Mouse (Mus musculus): ENCODE data around the gene Gli2. TPM values are rescaled to one million over a fixed set of nuclear protein-coding genes. Genes with fewer than 3 reads are reported as not detected.

The Gli2 gene
- polyA plus RNA-seq, 1 experiment from 2014 or later: 18.8 TPM

DNA sequence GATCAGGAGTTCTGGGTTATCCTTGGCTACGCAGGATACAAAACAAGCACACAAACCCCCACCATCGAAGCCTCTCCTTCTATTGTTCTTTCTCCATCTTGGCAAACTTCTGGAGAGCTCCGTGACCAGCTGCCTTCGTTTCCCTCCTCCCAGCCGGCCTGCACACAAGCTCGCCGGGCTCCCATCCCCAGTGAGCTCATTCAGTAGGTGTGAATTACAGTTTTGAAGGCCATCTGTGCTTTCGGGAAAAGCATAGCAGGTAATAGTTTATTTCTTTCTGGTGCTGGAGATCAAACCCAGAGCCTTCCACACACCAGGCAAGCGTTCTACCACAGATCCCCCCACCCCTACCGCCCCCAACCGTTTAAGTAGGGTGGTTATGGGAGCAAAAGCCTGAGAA, 226.8 kb downstream of the Gli2 start:
- WGBS: 87% methylated on average over 11 of the region's 11 CpGs
- Histone ChIP-seq H3K4me3 (replicated peaks) (no peak overlapping the region), H3K9me3 (replicated peaks) (no peaks in the 10 kb centered on the region), H3K9ac (no peak overlapping the region), H3K36me3 (no peaks in the 10 kb centered on the region), H3K27me3 (no peaks in the 10 kb centered on the region), H3K4me2 (replicated peaks) (no peak overlapping the region), H3K27ac (replicated peaks) (no peak overlapping the region), H3K4me1 (no peaks in the 10 kb centered on the region)
- no peak for ATAC-seq (ENCODE audit: insufficient number of reproducible peaks, low FRiP score, low TSS enrichment, low read depth)

DNA sequence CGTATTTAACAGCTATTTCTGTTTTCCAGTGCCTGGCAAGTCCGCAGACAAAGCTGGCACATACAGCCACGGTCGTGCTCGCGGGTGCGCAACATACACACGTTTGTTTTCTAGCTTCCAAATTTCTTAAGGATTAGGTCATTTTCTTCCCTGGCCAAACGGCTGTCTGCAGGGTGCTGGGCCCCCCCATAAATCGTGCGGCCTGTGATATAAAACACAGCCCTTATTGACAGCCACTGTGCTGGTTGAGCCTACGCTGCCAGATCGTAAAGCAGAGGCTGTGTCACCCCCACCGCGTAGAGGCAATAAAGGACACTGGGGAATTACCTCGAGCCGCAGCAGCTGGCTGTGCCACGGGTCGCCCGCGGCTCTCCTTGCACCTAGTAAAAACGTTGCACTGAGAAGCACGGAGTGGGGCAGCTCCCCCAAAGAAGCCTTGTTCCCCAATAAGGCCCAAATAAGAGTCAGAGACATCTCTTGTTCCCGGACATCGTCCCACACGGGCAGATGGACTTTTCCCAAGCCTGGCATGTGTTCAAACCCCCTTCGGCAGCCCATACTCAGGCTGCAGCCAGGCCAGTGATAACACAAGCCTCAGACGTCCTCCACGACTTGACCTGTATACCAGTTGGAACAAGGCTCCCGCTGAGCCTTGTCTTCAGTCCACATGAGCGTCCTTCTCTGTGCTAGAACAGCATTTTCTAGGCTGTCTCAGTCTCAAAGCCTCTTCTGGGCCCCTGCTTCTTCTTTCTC, 227.8 kb downstream of the Gli2 start:
- no peaks in the 10 kb centered on the region for H3K4me1 ChIP-seq
- no peaks in the 10 kb centered on the region; the same call in 1 of the 2 replicates for H3K9me3 ChIP-seq (replicated peaks)
- H3K36me3 ChIP-seq: no peaks in the 10 kb centered on the region
- no peak overlapping the region for H3K9ac ChIP-seq
- 0 out of 2 replicates have a peak, but pooled peaks have one; percentile 43 for ATAC-seq (ENCODE audit: insufficient number of reproducible peaks, low FRiP score, low TSS enrichment, low read depth)
- WGBS: 54% methylated on average over 31 of the region's 31 CpGs
- no peak overlapping the region for H3K27ac ChIP-seq (replicated peaks)
- no peak overlapping the region for H3K4me3 ChIP-seq (replicated peaks)
- no peaks in the 10 kb centered on the region for H3K27me3 ChIP-seq
- no peak overlapping the region for H3K4me2 ChIP-seq (replicated peaks)

DNA sequence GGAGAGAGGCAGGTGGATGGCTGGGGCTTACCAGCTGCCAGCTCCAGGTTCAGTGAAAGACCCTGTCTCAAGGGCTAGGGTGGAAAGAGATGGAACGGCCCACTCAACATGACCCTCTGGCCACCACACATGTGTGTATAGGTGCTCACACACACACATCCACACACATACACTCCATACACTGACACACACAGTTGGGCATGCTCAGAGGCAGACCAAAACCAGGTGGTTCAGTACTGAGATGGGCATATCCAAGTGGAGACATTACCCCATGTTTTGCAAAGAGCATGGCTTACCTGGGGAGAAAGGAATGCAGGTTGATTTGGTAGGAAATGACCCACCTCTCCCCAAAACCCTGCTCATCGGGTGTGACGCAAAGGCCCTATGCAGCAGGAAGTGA, 228.4 kb downstream of the Gli2 start:
- no peaks in the 10 kb centered on the region; the same call in 1 of the 2 replicates for H3K9me3 ChIP-seq (replicated peaks)
- H3K4me2 ChIP-seq (replicated peaks): no peak overlapping the region
- no peaks in the 10 kb centered on the region for H3K36me3 ChIP-seq
- no peak for ATAC-seq (ENCODE audit: insufficient number of reproducible peaks, low FRiP score, low TSS enrichment, low read depth)
- H3K4me1 ChIP-seq: no peaks in the 10 kb centered on the region
- WGBS: 60% methylated on average over 3 of the region's 3 CpGs
- H3K27me3 ChIP-seq: no peaks in the 10 kb centered on the region
- H3K9ac ChIP-seq: no peak overlapping the region
- H3K27ac ChIP-seq (replicated peaks): no peak overlapping the region
- H3K4me3 ChIP-seq (replicated peaks): no peak overlapping the region

DNA sequence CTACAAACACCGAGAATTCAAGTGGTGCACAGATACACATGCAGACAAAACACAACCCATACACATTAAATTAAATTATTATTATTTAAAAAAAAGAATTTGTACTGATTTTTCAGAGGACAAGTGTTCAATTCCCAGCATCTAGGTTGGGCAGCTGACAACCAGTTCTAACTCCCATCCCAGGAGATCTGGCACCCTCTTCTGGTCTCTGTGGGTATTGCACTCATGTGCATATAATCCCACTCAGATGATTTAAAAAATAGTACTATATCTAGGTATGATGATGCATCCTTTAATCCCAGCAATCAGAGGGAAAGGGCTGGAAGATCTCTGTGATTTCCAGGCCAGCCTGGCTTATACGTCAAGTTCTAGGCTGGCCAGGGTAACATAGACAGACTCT, 231.2 kb downstream of the Gli2 start:
- no peak for ATAC-seq (ENCODE audit: insufficient number of reproducible peaks, low FRiP score, low TSS enrichment, low read depth)
- Histone ChIP-seq H3K4me3 (replicated peaks) (no peak overlapping the region), H3K9me3 (replicated peaks) (peaks cover 5% of the 10 kb centered on the region; the same call in 1 of the 2 replicates), H3K4me1 (no peaks in the 10 kb centered on the region), H3K9ac (no peak overlapping the region), H3K4me2 (replicated peaks) (no peak overlapping the region), H3K36me3 (no peaks in the 10 kb centered on the region), H3K27ac (replicated peaks) (no peak overlapping the region), H3K27me3 (no peaks in the 10 kb centered on the region)
- WGBS: 98% methylated on average over 2 of the region's 2 CpGs

DNA sequence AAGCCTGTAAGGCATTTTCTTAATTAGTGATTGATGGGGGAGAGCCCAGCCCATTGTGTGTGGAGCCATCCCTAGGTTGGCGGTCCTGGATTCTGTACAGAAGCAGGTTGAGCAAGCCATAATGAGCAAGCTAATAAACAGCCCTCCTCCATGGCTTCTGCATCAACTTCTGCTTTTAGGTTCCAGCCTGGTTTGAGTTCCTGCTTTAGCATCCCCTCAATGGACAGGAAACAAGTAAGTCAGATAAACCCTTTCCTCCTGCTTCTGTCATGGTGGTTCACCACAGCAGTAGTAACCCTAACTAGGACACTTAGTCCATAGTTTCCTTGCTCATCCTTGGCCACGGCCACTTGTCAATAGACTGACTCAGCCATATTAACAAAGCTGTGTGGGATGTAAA, 238.4 kb downstream of the Gli2 start:
- H3K36me3 ChIP-seq: no peaks in the 10 kb centered on the region
- WGBS: 78% methylated on average over 2 of the region's 2 CpGs
- H3K4me3 ChIP-seq (replicated peaks): no peak overlapping the region
- no peak overlapping the region for H3K4me2 ChIP-seq (replicated peaks)
- H3K9ac ChIP-seq: no peak overlapping the region
- no peaks in the 10 kb centered on the region for H3K27me3 ChIP-seq
- H3K9me3 ChIP-seq (replicated peaks): peaks cover 9% of the 10 kb centered on the region; the same call in 1 of the 2 replicates
- H3K27ac ChIP-seq (replicated peaks): no peak overlapping the region
- H3K4me1 ChIP-seq: no peaks in the 10 kb centered on the region
- no peak for ATAC-seq (ENCODE audit: insufficient number of reproducible peaks, low FRiP score, low TSS enrichment, low read depth)

DNA sequence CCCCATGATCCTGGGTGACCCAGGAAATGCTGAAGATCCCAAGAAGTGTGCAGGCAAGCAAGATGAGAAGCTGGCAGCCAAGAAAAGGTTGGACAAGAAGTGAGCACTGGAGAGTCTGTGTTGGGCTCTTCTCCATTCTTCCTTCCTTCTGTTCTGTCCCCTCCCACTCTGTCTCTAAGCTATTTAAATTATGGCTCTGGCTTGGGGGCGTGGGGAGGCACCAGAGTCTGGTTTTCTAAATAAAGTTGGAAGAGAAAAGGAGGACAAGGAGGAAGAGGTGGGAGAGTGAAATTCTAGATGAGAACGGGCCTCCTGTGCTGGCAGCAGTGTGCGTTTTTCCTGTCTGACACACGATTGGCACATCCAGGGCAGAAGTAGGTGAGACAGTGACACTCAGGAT, 243.1 kb downstream of the Gli2 start:
- H3K9ac ChIP-seq: no peak overlapping the region
- H3K36me3 ChIP-seq: no peaks in the 10 kb centered on the region
- H3K4me3 ChIP-seq (replicated peaks): no peak overlapping the region
- no peaks in the 10 kb centered on the region for H3K4me1 ChIP-seq
- no peak overlapping the region for H3K27ac ChIP-seq (replicated peaks)
- ATAC-seq (ENCODE audit: insufficient number of reproducible peaks, low FRiP score, low TSS enrichment, low read depth): no peak
- H3K9me3 ChIP-seq (replicated peaks): peaks cover 4% of the 10 kb centered on the region; the same call in 1 of the 2 replicates
- no peaks in the 10 kb centered on the region; the same call in 1 of the 2 replicates for H3K27me3 ChIP-seq
- no peak overlapping the region for H3K4me2 ChIP-seq (replicated peaks)
- 59% methylated on average over 4 of the region's 4 CpGs for WGBS

DNA sequence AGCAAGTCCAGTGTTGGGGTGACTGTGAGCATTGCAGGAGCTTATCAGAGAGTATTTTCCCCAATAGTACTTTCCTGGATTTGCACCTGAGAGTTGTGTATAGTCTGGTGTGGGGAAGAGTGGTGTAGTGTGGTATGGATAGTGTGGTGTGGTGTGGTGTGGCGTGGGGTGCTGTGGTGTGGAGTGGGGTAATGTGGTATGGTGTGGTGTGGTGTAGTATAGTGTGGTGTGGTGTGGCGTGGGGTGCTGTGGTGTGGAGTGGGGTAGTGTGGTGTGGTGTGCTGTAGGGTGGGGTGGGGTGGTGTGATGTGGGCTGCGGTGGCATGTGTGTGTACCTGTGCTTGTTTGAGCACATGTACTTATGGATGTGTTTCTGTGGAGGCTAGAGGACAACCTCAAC, 246.7 kb downstream of the Gli2 start:
- H3K9ac ChIP-seq: no peak overlapping the region
- no peak overlapping the region for H3K4me2 ChIP-seq (replicated peaks)
- no peak overlapping the region for H3K27ac ChIP-seq (replicated peaks)
- 0 out of 2 replicates have a peak, but pooled peaks cover under 1% of the 10 kb centered on the region for H3K4me1 ChIP-seq
- peaks cover 2% of the 10 kb centered on the region; the same call in 1 of the 2 replicates for H3K9me3 ChIP-seq (replicated peaks)
- 93% methylated on average over 3 of the region's 3 CpGs for WGBS
- ATAC-seq (ENCODE audit: insufficient number of reproducible peaks, low FRiP score, low TSS enrichment, low read depth): no peak
- no peaks in the 10 kb centered on the region for H3K36me3 ChIP-seq
- no peaks in the 10 kb centered on the region; the same call in none of the 2 replicates for H3K27me3 ChIP-seq
- no peak overlapping the region for H3K4me3 ChIP-seq (replicated peaks)

DNA sequence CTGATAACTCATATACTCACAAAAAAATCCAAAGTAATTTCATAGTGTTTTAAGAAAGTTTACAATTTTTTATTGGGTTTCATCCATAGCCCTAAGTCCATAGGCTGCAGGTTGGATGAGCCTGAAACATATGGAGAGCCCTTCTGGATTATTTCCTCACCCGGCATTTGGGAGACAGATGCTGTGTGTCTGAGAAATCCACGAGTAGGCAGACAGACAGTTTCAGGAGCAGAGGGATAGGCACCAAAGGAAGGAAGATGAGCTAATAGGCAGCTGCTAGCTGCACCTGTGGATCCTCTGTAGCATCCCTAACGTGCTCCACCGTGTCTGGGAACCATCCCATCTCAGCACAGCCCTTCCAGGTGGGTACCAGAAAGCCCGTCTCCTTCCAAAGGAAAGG, 251.3 kb downstream of the Gli2 start:
- ATAC-seq (ENCODE audit: insufficient number of reproducible peaks, low FRiP score, low TSS enrichment, low read depth): no peak
- no peak overlapping the region for H3K4me3 ChIP-seq (replicated peaks)
- 58% methylated on average over 5 of the region's 5 CpGs for WGBS
- H3K9me3 ChIP-seq (replicated peaks): 0 out of 2 replicates have a peak, but pooled peaks cover 1% of the 10 kb centered on the region
- H3K27ac ChIP-seq (replicated peaks): no peak overlapping the region
- no peaks in the 10 kb centered on the region for H3K36me3 ChIP-seq
- no peak overlapping the region for H3K4me2 ChIP-seq (replicated peaks)
- peaks cover 10% of the 10 kb centered on the region for H3K4me1 ChIP-seq
- H3K27me3 ChIP-seq: no peaks in the 10 kb centered on the region; the same call in none of the 2 replicates
- H3K9ac ChIP-seq: no peak overlapping the region

DNA sequence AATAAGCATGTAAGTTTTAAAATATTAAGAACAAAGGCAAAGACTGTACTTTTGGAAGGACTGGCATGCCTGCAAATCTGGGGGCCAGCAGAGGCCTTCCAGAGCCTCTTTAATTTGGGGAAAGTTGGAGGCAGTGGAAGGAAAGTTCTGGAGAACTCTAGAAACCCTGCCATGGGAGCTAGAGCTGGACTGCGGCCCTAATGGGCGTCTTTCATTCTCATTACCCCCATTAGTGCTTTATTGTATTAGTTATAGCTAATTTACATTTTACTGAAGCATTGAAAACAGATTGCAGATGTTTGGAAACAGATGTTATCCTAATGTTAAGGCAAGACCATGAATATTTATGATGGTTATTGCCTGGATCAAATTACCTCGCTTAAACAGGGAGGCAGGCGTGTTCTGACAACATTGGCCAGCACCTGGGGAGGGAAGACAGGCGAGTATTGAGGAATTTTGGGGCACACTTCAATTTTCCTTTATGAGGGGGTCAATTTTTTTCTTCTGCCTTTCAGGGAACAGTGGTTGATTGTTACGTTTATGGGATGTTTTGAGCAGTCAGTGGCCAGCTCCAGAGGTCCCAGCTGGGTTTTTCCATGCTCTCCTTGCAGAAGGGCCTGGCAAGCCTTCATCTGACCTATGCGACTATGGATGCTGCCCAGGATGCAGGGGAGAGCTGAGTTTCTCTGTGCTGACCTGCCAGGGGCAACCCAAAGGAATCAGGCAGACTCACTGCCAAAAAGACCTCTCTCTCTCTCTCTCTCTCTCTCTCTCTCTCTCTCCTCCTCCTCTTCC, 253.9 kb downstream of the Gli2 start:
- WGBS: 27% methylated on average over 7 of the region's 7 CpGs
- peaks cover 10% of the 10 kb centered on the region for H3K4me1 ChIP-seq
- no peak overlapping the region for H3K9ac ChIP-seq
- ATAC-seq (ENCODE audit: insufficient number of reproducible peaks, low FRiP score, low TSS enrichment, low read depth): peak; percentile 85
- H3K27ac ChIP-seq (replicated peaks): peak overlapping the region; percentile 71; the same call in 1 of the 2 replicates
- H3K4me2 ChIP-seq (replicated peaks): no peak overlapping the region
- H3K9me3 ChIP-seq (replicated peaks): 0 out of 2 replicates have a peak, but pooled peaks cover 4% of the 10 kb centered on the region
- no peaks in the 10 kb centered on the region for H3K36me3 ChIP-seq
- no peaks in the 10 kb centered on the region; the same call in 1 of the 2 replicates for H3K27me3 ChIP-seq
- no peak overlapping the region for H3K4me3 ChIP-seq (replicated peaks)

DNA sequence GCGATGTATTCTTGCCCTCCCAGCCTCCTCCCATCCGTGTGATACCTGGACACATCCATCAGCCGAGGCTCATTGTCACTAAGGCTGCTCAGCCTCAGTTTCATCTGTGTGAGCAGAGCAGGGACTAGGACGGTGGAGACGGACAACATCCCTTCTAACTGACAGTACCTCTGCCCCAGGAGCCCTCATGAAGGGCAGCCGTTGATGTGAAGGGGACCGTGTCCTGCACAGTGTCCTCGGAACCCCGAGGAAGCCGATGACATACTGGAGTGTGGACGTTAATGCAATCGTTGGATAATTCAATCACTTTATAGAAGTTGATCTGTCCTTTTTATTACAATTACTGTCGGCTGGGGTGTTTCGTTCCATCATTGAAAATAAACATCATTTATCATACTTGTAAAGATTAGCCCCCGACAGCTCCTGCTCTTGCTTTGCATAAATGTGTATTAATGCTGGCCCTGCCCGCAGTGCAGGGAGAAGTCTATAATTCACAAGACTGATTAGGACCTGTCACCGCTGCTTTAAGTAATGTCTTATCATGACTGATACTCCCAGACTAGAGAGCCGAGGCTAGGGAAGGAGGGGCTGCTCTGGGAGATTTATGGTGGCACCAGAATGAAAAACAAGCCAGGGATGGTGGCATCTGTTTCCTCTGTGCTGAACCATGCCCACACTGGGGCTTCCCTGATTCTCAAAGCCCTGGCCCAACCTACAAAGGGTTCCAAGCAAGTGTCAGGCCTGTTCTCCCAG, 257.8 kb downstream of the Gli2 start:
- Histone ChIP-seq H3K9me3 (replicated peaks) (0 out of 2 replicates have a peak, but pooled peaks cover 4% of the 10 kb centered on the region), H3K4me1 (peaks cover 7% of the 10 kb centered on the region), H3K4me3 (replicated peaks) (no peak overlapping the region), H3K36me3 (no peaks in the 10 kb centered on the region), H3K27ac (replicated peaks) (no peak overlapping the region), H3K9ac (no peak overlapping the region), H3K27me3 (no peaks in the 10 kb centered on the region), H3K4me2 (replicated peaks) (no peak overlapping the region)
- WGBS: 87% methylated on average over 18 of the region's 18 CpGs
- no peak for ATAC-seq (ENCODE audit: insufficient number of reproducible peaks, low FRiP score, low TSS enrichment, low read depth)

DNA sequence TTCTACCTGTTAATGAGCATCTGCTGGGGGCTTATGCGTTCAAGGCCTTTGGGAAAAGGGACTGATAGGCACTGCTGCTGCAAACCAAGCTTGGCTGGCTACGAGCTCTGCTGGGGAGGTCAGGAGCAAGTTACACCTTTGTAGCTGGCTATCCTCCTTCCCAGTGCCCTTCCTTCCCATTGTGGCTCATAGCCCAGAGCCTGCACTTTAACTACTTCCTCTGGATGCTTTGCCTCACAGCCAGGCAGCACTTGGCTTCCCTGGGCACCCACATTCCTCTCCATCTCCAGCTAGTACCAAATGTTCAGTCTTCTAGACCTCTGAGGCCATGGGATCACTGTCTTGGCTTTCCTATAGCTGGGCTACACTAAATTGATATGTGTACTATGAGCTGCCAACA, 263.5 kb downstream of the Gli2 start:
- no peak overlapping the region for H3K4me3 ChIP-seq (replicated peaks)
- no peak overlapping the region for H3K27ac ChIP-seq (replicated peaks)
- WGBS: 84% methylated on average over 2 of the region's 2 CpGs

More for the DNA sequence above, 263.5 kb downstream of the Gli2 start:
- Histone ChIP-seq H3K9ac (no peak overlapping the region), H3K36me3 (no peaks in the 10 kb centered on the region), H3K4me2 (replicated peaks) (no peak overlapping the region), H3K4me1 (peaks cover 17% of the 10 kb centered on the region; the same call in 1 of the 2 replicates), H3K9me3 (replicated peaks) (0 out of 2 replicates have a peak, but pooled peaks cover 4% of the 10 kb centered on the region), H3K27me3 (no peaks in the 10 kb centered on the region)
- ATAC-seq (ENCODE audit: insufficient number of reproducible peaks, low FRiP score, low TSS enrichment, low read depth): no peak

Data from embryonic facial prominence, embryonic 15.5 days (tissue).